Mouse (Mus musculus): ENCODE measurements around the gene Rpn2.

- no peak for TF ChIP-seq POLR2A (IDR thresholded peaks at IDR 0.05; ENCODE audit: insufficient read depth, low read length)
- no peak for TF ChIP-seq CTCF (IDR thresholded peaks at IDR 0.05; ENCODE audit: low read depth, low read length)
Observed at GRCm38 (mm10) chr2:157340221-157340741, 61.5 kb downstream of the Rpn2 start.

Measured in ES-Bruce4 (cell line).